Mouse (Mus musculus) brown adipose tissue, adult 24 weeks (tissue): ENCODE data around the gene Fbxl5. TPM values are rescaled to one million over a fixed set of nuclear protein-coding genes. Genes with fewer than 3 reads are reported as not detected.

Experiments
- H3K27ac ChIP-seq: fragments of 200-500 bp; replicated peaks from 2 replicates; pipeline ENCODE4 v1.5.1; 2012; ENCODE audit warnings: low read depth, mild to moderate bottlenecking, low read length
- H3K4me1 ChIP-seq: fragments of 200-500 bp; 2 replicates; pipeline ENCODE4 v1.6.1; 2012; ENCODE audit warnings: low read length, mixed read lengths; ENCODE audit not compliant: control insufficient read depth, insufficient read depth, insufficient read length
- H3K4me3 ChIP-seq: fragments of 200-500 bp; 2 replicates; pipeline ENCODE4 v1.5.1; 2012; ENCODE audit warnings: low read depth, mild to moderate bottlenecking, low read length, moderate library complexity; ENCODE audit not compliant: insufficient read depth
- polyA plus RNA-seq: library from polyadenylated mRNA; stranded (reverse); fragments of >200 nt; gene quantifications from 2 replicates; pipeline ENCODE4 v1.2.4, GENCODE M21; 2012; ENCODE audit not compliant: missing spikeins, insufficient read depth, insufficient read length

The Fbxl5 gene
- polyA plus RNA-seq, 1 experiment, result 32.7 TPM

DNA sequence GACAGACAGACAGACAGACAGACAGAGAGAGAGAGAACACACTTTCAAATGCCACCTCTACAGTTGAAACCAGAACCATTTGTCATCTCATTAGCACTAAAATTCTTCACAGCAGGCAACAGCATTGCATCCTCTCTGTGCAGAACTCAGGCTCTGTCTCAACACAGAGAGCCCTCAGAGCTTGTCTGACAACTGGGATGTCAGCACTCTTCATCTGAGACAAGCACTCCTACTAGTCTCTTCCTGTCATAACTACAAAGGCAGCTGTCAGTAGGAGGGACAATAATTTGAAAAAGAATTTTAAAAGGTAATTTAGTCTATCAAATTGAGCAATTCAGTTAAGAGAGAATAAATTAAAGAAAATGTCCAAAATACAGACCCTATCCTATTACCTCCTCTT is 122.2 kb downstream of the Fbxl5 start:
- no peak overlapping the region for H3K4me3 ChIP-seq
- H3K4me1 ChIP-seq, result no peaks in the 10 kb centered on the region
- no peak overlapping the region for H3K27ac ChIP-seq

- H3K4me1 ChIP-seq, result no peaks in the 10 kb centered on the region
- H3K27ac ChIP-seq, result no peak overlapping the region
- H3K4me3 ChIP-seq, result no peak overlapping the region
Observed at GRCm38 (mm10) chr5:43697133-43697532, 124.3 kb downstream of the Fbxl5 start.

Other genes starting within 250 kb of the Fbxl5 start
- 4.3 and 4.9 TPM in 2 replicates for gene Cc2d2a, start 159.3 kb downstream of the Fbxl5 start, polyA plus RNA-seq
- 0.75 TPM in 1 of 2 replicates, not detected in the other for gene Bst1, start 2.8 kb downstream of the Fbxl5 start, polyA plus RNA-seq
- 3.8 and 4.9 TPM in 2 replicates for gene Cd38, start 46.9 kb upstream of the Fbxl5 start, polyA plus RNA-seq
- not detected in 2 replicates for gene Gm7879, start 91.5 kb upstream of the Fbxl5 start, polyA plus RNA-seq
- gene Fgfbp1, start 160.1 kb upstream of the Fbxl5 start, polyA plus RNA-seq, result 0.92 TPM in 1 of 2 replicates, not detected in the other